Mouse (Mus musculus) frontal cortex, postnatal 10 days (tissue): ENCODE results near the gene Pdgfb.

ENCODE experiments used
- DNase-seq, 2 experiments: peaks; one replicate each; pipeline ENCODE4 v3.0.0; 2022; ENCODE audit warnings: low spot score in 2 of 2, mixed read lengths in 1 of 2

Gene Pdgfb

DNA sequence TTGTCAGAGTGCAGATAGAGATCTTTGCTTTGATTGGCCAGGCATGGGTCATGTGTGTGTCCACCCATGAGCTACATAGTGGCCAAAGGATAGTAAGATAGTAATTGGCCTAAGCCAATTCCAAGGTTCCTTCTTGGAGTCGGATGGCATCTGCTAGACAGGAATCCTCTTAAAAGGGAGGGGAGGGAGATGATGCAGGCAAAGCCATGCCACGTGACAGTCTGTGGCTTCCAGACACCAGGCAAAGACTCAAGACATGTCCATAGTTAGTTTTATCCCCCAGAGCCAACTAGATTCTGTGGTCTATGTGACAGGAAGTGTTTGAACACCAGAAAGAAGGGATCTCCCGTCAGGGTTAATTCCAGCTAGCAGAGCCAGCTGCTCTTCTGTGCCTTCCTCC lies 56.4 kb downstream of the Pdgfb start:
- no peak for DNase-seq

DNA sequence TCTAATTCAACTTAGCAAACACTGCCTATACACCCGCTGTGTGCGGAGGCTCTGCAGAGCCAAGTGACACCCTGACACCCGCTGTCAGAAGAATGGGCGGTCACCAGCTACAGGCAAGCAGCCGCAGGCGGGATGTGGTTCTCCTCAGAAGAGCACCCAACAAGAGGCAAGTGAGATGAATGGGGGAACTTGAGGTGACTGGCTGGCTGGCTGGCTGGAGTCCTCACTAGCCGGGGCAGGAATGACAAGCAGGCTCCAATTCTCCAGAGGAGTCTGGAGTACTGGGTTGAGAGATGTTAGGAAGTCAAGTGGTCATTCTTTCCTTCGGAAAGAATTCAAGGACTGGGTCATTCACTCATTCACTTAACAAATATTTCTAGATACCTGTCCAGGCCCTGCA lies 58.2 kb downstream of the Pdgfb start:
- DNase-seq, result no peak

DNA sequence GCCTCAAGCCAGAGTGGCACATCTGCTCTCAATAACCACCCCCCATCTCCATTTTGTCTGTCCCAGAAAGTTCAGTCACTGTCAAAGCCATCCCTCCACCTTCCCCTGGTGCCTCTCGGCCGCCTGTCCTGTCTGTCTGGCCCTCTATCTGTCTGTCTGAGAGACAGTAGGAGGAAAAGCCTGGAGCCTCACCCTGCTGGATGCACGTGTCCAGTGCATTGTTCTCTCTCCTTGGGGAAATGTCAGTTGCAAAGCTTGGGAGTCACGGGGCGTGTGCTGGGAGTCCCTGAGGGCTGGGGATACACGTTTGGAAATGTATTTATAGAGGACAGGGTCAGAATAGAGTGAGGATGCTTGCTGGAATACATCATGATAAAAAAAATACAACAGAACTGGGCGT lies 61.3 kb downstream of the Pdgfb start:
- DNase-seq, result no peak

DNA sequence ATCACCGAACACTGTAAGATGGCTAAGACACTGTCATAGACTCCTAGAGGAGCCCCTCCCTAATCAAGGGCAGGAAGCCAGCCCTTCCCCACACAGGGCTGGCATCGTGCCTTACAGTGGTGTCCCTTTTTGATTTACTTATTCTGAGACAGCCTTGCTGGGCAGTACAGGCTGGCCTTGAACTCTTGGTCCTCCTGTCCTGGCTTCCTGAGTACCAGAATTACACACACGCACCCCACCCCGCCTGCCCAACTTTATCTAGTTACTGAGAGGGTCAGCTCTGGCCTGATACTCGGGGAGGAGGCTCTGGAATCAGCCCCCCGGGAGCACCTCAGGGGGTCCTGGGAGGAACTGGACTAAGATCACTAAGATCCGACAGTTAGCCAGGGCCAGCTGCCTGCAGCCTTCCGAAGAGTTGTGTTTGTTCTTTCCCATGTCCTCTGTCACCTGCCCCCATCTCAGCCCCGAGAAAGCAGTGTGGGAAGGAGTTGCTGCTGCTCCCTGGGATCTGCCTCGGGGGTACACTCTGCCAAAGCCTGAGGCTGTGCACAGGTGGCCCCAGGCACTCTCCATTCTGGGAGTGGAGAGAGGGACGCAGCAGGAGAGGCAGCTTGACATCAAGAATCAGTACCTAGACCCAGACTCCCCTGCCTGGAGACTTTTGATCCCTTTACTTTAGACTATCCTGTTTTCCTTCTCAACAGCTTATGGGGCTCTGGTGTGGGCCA lies 62.1 kb downstream of the Pdgfb start:
- DNase-seq, result no peak

DNA sequence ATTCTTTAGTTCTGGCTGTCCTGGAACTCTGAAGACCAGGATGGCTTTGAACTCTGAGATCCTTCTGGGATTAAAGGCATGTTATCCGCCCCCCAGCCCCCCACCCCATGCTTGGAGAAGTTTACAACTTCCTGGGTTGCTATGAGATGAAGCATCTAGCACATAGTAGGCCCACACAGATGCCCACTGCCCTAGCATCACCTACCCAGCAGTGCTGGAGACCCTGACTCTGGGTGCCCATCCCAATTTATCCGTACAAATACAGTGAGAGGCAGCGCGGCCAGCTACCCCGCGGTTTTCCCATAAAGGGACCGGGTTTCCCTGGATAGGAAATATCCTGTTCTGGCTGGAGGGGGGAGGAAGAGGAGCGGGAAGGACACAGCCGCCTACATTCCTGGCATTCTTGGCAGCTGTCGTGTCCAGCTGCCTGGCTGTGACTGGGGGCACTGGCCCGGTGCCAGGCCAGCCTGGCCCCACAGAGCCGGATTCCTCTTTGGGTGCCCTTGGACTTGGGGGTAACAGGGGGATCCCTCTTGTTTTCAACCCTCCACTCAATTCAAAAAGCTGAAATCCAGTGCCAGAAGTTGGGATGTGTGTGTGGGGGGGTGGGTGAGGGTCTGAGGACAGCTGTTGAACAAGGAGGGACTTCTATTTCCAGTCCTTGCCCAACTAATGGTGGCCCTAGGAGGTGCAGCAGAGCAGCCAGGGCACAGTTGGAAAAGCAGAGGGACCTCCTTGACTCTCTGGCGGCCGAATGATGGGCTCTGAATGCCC lies 62.9 kb downstream of the Pdgfb start:
- no peak for DNase-seq

DNA sequence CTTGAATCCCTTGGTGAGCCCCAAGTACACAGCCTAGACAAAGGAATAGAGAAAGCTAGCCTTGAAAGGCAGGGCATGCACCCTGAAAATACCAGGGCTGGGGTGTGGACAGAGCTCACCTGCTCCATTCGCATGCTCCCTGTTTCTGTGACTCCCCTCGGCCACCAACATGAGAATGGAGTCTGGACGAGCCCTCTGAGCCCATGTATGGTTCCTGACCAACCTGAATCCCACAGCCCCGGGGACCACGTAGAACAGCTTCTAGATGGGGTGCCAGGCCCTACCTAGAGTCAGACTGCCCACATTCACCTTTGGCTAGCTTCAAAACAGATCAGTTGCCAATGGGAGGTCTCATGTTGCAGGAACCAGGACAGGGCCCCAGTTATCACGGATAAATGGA lies 63.6 kb downstream of the Pdgfb start:
- DNase-seq, result no peak

DNA sequence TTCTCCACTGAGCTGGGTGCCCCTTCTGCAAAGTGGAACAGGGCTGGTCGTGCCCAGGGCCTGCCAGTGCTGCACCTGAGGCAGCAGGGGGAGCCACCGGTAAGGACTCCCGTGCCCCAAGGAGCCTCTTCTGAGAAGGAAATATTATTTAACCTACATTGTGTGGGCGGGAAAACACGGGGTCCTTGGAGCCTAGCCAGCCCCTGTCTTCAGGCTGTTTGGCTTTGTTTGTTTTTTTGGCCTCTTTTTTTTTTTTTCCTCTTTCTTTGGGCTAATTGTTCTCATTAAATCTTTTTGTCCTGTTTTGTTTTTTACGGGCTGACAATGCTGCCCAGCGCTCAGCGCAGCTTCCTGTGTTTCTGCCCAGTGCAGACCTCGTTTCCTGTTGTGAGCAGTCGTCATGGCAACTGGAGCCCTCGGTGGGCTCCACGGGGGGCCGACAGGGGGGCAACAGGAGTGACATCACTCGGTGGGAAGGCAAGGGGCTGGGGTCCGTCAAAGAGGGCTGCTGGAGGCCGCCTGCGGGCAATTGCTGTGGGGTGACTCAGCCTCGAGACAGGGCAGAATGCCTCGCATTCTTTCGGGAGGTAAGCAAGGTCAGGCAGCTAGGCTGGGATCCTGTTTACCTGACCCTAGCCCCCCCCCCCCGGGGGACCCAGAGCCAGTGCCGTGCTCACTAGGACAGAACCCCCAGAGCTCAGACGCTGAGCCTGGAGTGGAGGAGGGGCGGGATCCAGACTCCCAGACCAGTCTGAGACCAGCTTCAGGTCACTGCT lies 64.3 kb downstream of the Pdgfb start:
- DNase-seq, result peak; percentile 59 to 65

DNA sequence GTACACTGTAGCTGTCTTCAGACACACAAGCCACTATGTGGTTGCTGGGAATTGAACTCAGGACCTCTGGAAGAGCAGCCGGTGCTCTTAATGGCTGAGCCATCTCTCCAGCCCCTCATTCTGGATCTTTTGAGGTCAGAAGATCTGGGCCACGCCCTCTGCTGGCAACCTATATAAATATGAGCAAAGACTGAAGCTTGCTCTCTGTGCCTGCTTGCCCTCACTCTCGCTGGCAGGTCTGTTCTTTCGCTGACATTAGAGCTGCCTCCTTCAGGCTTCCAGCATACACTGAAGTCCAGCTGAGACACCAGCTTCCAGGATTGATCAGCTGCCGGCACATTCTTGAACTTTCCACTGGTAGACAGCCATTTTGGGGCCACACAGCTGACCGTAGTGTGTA lies 67.1 kb downstream of the Pdgfb start:
- no peak for DNase-seq

DNA sequence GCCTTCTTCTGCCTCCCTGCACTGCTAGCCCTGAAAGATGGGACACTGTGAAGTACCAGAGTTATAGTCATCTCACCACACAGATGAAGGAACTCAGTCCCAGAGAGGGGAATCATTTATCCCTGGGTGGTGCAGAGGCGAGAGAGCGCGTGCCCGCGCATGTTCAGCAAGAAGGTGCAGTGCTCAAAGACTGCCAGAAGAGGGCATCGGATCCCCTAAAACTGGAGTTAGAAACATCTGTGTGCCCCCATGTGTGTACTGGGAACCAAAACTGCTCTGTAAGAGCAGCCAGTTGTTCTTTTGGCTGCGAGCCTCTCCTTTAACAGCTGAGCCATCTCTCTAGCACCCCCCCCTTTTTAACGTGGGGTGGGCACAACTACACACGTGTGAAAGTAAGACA lies 68.0 kb downstream of the Pdgfb start:
- DNase-seq, result no peak

DNA sequence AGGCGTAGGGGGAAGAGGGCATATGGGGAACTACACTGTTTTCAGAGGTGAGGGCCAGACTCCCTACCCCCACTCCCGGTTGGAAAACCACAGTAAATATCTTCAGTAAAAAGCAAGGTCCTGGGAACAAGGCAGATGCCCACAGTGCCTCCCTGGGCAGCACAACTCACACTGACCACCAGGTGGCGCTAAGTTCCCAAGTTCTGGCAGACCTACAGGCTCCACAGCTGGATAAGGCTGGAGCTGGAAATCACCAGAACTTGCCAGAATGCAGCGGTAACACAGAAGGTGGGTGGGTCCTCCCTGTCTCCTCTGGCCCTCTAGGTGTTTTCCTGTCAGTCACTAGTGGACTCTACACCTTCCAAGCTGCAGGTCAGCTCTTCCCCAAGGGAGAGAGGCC lies 68.8 kb downstream of the Pdgfb start:
- peak; percentile 69 to 87 for DNase-seq
